Mouse (Mus musculus): ENCODE measurements around the gene Ntng1.

Ntng1 gene

DNA sequence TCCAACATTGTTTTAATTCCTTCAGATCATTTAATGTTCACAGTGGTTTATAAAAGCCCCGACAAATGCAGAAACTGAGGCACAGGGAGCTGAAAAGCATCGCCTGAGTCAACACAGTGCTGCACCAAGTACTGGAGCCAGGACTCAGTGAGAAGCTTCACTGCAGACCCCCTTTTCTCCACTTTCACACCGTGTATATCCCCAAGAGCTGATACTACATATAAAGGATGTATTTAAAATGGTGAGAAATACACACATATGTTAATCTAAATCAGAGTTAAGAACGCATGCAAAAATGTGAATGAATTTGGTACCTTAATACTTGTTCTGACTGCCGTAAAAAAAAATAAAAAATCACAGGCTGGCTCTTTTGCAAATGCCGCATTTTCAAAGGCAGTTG lies 88.4 kb downstream of the Ntng1 start:
- DNase-seq (ENCODE audit: extremely low spot score, low spot score): no peak

DNA sequence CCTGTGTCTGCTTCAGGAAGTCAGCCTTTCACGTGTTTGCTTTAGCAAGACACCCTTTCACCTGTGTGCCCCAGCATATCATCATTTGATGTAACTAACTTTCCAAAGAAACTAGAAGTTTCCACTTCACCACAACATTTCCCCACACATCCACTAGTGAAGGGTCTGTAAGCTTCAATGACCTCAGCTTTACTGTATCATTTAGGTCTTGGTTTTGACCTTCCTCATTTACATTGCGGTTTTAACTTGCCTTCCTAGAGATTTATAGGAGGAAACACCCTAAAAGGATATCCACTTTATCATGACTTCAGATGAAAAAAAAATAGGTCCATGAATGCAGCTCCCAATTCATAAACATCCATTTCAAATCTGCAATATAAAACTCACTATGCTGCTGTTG lies 89.7 kb downstream of the Ntng1 start:
- DNase-seq (ENCODE audit: extremely low spot score, low spot score): no peak

DNA sequence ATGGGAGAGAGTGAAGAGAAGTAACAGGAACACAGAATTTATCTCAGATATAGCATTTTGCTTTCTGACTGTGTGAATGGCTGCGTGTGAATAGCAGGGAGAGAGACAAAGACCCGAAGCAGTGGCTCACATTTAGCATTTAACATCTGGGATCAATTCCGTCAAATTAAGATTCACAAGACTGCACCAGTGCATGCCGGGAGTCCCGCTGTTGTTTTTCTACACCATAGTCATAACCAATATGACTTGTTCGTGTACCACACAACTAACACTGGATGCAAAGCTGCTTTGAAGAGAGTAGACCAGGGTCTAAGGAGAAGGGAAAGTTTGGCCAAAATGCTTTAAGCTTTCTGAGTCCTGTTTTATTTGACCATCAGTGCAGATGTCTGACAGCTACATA lies 95.7 kb downstream of the Ntng1 start:
- no peak for DNase-seq (ENCODE audit: extremely low spot score, low spot score)

DNA sequence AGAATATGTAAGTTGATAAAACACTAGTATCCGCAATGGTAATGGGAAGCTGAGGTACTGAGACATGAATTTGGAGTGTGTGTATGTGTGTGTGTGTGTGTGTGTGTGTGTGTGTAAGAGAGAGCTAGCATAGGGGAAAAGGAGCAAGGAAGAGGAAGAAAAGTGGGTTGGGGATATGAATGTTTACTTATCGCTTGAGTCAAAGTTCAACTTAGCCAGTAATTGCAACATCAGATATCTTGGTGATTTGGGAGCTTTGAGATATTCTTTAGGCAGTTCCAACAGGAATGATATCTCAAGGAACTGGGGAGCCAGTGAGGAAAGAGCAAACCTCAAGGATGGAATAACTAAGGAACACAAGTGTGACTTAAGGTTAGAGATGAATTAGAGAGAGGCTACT lies 97.1 kb downstream of the Ntng1 start:
- DNase-seq (ENCODE audit: extremely low spot score, low spot score): no peak

DNA sequence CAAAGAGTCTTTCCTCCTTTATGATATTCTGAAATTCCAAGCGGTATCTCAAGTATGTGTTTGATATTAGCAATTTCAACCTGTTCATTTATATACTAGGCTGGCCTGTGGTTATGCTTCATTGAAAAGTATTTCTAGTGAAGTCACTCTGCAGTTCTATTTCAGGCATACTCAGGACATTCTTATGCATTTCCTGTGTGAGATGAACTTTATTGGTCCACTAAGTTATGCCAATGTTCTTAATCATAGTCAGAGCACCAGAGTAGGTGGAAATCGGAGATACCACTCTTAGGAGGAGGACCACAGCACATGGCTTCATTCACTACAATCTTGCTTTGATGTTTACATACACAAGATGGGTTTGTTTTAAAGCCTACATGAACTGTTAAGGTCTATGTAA lies 99.6 kb downstream of the Ntng1 start:
- DNase-seq (ENCODE audit: extremely low spot score, low spot score): no peak

DNA sequence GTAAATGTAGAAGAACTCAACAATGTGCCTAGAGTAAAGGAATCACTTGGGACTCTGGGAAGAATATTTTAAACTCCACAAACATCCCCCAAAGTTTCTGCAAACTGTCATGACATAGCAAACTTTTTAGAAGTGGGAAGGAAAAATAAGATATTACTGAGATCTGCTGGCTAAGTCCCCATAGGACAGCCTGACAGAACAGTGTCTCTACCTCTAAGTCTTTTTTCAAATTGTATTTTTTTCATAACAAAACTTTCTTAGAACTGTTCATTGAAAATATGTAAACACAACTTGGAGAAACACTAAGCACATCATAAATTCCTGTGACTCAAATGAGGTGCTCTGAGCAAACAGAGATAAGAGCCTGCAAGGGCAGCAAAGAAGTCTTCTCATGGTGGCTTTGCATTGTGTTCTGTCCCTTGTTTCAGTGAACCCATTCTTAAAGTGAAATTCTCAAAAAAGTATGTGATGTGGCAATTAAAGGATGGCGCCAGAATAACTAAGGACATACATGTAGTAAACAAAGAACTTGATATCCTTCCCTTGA lies 100.1 kb downstream of the Ntng1 start:
- DNase-seq (ENCODE audit: extremely low spot score, low spot score): no peak

DNA sequence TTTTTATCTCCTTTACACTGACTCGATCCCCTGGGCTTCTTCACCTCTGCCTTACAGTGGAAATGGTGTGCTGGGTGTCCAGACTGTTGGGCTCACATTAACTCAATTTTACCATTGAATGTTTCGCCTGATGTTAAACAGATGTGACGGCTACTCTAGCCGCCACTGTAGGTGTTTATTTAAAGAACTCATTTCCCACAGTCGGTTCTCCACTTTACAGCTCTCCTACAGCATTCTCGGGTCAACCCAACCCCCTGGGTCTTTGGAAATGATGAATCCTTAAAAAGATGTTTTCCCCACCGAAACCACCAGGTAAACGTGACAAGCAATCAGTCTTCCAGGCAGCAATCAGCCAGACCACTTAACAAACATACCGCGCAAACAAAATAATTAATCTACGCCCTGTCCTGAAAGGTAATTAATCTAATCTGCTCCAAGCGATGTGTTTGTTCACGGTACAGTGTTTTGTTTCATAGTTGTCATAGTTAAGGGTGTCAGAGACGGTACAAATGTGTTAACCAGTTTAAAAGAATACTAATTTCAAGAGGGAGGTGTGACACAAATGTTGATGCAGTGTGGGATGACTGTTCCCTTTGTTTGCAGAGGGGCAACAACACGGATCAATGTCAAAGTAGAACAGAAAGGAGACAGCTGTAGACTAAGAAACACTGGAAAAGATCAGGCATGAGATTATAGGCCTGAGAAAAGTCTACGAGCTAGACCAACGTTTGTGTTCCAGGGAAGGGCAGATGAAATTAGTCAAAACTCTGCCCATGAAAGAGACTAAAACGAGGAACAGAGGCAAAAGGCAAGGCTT lies 120.8 kb downstream of the Ntng1 start:
- peak; percentile 28 for DNase-seq (ENCODE audit: extremely low spot score, low spot score)

DNA sequence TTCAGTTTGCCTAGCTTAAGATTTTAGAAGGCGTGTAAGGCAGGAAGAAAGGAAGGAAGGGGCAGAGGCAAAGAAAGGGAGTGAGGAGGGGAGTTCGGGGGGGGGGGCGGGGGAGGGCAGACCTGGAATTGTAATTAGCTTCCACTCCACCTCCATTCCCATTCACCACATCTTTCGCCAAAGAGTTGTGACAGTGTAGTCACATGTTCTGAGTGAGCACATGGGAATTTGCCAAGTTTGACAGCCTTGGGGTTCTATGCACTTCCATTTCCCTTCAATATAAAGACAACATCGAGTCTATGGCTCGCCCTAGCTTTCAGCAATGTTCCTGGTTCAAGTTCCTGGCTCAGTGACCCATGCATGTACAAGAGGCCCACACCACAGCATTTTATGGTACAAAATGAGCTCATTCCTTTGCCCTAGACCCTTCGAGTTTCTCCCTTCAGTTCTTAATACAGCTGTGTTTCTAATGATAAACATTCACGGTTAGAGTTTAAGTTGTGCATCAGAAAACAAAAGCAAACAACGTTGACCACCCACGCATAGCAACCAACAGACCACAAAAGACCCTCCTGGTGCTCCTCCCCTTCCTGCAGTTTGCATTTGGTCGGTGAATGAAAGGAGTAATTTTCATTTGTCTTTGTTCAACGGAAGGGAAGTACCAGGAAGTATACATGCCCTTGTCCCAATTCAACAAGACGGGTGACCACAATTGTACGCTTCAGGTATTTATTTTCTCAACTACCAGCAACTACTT lies 132.8 kb downstream of the Ntng1 start:
- DNase-seq (ENCODE audit: extremely low spot score, low spot score): no peak

DNA sequence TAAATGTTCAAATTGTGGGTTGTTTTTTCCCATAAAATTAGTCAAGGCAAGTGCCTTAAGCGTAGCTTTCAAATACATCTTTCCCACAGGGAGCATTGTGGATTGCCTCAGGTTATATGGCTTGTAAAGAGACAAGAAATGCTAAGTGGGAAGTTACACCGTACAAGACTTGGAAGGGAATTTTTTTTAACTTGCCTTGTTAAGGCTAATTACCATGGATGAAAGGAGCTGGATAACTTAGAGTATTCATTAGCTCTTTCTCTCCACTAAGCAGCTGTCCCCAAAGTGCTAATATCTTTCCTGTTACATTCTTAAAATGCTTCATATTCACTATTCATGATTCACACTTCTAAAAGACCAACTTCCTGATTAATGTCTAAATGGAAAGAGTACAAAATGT lies 133.4 kb downstream of the Ntng1 start:
- no peak for DNase-seq (ENCODE audit: extremely low spot score, low spot score)

DNA sequence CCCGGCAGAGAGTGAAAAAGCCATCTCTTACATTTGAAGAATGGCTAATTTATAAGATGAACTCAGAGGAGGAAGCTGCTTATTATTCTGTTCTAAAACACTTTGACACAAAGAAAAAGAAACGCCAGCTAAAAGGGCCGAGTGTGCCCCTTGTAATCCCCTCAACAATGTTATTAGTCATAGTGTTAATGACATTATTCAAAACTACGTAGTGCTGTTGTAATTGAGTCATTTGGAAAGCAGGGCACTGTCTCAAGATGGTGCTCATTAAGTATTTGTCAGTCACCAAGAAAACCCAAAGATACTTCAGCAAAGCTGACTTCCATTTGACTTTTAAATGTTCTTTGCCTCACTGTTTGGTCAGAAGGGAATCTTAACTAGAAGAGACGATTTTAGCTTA lies 143.5 kb downstream of the Ntng1 start:
- DNase-seq (ENCODE audit: extremely low spot score, low spot score): no peak

DNA sequence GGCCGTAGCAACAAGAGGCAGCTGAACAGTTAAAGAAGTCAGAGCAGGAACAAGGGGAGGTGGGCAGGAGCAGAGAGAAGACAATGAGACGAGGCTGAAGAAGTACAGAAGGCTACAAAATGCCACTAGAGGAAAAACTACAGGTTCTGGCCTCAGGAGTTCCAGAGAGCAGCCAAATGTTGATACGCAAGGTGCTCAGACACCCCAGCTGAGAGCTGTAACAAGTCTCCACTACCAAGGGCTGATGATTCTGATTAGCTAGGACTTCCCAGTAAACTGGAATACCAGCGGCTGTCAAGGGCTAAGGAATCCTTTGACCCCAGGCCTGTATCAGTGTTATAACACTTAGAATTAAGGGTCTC lies 148.2 kb downstream of the Ntng1 start:
- no peak for DNase-seq (ENCODE audit: extremely low spot score, low spot score)

DNA sequence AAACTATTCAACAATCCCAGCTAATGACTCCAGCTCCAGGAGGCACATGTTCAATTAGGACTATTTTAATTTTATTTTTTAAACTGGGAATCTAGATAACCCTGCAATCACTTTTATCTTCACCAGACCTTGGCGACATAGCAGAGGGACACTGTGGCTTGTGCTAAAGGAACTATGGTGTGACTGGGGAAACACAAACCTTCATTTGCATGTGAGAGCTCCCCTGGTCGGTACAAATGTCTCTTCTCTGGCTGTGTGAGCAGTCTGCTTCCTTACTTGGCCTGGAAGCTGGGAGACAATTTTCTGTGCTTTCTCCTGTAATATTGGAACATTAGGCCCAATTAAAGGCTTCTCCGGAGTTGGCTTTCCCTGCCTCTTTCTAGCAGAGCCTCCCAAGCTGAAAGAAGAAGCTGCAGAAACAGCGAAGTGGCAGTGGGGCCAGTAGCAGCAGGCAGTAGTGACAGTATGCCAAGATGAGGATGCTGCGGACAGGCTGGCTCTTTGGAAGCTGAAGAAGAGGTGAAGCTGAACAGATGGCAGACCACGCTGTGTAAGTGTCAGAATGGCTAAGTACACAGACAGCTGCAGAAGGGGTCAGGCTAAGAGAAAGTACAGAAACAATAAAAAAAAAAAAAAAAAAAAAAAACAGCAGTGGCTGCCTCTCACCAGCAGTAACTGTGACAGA lies 148.7 kb downstream of the Ntng1 start:
- peak; percentile 21 for DNase-seq (ENCODE audit: extremely low spot score, low spot score)

DNA sequence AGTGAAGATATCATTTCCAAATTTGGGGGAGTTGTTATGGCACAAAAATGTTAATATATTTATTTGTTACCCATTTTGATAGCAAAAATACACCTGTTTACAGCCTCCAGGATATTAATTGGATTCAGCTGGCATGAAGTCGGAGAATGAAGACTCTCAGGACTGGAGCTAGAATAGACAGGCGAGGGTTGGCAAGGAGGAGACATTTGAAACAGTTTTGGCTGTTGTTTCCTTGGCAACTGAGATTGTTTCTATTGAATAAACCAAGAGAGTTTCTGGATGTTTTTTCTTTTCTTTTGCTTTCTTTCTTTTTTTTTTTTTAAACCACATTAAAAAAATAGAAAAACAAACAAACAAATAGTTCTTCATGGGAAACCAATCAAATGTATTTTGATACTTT lies 159.7 kb downstream of the Ntng1 start:
- no peak for DNase-seq (ENCODE audit: extremely low spot score, low spot score)

DNA sequence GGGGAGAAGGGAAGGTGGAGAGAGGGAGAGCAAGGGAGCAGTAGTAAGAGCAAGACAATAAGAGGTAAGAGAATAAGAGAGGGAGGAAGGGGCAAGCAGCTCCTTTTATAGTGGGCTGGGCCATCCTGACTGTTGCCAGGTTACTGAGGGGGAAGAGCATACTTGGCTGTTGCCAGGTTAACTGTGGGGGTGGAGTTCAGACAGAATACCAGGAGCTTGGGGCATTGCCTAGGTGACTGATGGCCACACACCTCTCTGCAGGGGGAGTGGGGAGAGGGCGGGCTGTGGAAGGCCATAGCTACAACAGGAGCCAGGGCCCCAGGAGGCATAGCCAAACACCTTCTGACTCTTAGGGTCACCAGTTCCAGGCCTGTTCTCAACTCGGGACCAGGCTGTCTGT lies 166.2 kb downstream of the Ntng1 start:
- DNase-seq (ENCODE audit: extremely low spot score, low spot score): no peak

DNA sequence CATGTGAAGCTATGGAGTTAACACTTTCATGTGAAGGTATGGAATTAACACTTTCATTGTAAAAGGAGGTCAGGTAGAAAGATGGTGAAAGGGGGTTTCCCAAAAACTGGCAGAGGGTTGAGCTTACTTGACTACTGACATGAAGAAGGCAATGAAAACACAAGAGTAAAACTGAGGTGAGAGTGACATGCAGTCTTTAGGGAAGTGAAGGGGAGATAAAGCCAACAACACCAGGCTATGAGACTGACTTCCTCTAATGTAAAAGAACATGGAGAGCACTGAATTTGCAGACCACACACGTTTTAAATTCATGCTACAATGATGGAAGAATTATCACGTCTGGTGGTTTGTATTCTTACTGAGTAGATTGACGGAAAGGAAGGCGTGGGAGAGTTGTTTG lies 168.7 kb downstream of the Ntng1 start:
- no peak for DNase-seq (ENCODE audit: extremely low spot score, low spot score)

DNA sequence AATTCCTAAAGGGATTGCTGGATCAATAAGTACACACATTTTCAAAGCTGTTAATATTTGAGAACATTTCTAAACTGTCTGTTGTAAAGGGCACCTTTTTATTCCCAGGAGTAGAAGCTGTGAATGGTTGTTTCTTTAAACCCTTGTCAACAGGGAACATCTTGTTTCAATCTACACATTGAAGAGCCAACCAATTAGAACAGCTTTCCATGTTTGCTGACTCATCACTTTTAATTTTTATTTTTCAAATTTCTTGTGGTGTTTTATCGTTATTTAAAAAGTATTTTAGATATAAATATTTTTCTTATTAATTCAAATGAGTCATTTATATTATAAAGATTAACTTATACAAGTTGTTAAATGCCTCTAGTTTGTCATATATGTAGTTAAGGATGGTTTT lies 172.3 kb downstream of the Ntng1 start:
- no peak for DNase-seq (ENCODE audit: extremely low spot score, low spot score)

DNA sequence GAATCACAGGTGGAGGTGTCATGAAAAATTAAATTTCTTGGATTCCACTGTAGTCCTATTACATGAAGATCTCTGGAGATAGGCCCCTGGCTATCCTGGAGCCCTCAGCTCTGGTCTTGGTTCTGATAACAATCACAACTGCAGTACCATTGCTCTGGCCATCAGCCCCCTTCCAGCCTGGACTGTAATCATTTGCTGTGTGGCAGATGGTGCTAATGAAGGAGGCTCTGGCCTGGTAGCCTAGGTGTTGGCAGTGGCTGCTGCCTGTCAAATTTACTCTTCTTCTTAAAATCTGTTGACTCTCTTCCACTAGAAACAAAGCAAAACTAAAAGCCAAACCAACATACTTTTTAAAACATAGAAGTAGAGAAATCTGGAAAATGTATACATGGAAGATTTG lies 173.6 kb downstream of the Ntng1 start:
- no peak for DNase-seq (ENCODE audit: extremely low spot score, low spot score)

DNA sequence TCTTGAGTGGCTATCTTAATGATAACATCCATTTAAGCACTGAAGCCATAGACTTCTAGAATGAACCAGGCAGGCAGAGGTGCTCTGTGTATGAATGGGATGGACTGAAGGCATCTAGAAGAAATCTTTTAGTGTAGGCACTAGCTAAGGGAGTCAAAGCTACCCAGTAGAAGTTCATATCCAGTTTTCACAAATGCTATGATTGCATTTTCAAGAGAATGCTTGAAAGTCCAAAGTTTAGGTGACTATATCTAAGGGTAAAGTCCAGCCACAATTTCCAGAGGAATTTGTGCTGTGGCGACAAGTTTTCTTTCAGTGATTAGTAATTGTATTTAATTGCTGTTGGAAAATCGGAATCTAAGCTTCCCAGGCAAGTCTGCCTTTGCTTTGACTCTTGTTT lies 181.2 kb downstream of the Ntng1 start:
- no peak for DNase-seq (ENCODE audit: extremely low spot score, low spot score)

DNA sequence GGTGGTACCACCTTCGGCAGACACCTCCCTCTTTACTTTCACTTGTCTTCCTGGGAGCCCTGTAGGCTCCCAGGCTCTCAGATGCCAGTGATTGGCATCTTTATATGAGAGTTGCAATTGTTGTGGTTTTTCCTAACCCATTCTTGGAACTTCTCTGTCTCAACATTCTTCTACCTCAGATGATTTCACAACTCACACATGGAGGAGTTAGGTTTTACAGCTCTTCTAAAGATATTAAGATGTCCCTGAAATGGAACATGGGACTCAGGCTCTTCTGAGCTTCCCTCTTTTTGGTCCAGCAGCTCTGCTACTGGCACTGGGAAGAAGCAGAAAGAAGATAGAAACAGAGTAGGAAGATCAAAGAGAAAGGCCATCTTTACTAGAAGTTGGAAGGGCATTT lies 200.9 kb downstream of the Ntng1 start:
- DNase-seq (ENCODE audit: extremely low spot score, low spot score): no peak

DNA sequence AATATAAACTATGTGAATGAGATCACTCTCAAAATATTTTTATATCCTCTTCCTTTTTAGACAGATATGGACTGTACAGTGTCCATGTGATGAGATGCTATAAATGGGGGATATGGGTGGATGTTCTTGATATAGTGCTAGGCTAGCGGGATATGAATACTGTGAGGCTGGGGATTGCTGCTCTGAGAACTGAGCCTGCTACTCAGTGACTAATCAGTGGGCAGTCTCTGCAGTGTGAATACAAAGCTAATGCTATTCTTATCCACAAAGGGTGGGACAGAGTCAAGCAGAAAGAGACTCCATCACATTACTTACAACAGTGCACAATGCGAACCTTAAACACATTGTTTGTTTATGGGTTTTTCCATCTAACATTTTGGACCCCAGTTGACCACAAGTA lies 206.2 kb downstream of the Ntng1 start:
- DNase-seq (ENCODE audit: extremely low spot score, low spot score): no peak

DNA sequence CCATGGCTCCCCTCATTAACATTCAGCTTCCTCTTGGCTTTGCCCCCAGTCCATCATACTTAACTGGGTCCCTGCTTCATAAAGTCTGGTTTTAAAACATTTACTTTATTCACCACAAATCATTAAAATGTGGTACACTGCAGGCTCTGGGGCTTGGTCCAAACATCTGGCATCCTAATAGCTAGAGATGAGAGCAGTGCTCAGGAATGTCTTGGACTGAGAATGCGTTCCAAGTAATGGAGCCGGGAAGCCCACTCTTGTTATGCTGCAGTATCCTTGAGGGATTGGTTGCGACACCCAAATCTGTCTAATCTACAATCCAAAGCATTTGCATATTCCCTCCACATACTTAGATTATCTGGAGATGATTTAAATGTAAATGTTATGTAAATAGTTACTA lies 207.5 kb downstream of the Ntng1 start:
- no peak for DNase-seq (ENCODE audit: extremely low spot score, low spot score)

DNA sequence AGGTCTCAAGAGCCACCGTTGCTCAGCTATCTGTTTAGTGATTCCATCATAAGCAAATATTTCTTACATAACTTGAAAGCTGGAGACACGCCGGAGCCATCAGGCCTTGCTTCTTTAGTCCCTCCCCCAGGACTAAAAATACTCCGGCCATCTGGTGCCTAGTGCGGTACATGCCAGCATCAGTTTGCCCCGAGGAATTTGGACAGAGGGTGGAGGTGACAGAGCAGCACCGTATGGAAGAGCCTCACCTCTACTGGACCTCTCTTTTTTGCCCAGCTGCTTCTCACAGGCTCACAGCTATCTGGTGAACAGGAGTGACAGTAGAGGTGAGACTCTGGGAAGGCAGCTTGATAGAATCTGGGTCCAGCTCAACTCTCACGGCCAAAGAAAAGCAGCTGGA lies 211.6 kb downstream of the Ntng1 start:
- DNase-seq (ENCODE audit: extremely low spot score, low spot score): no peak
